Mouse (Mus musculus): ENCODE measurements around the gene Tmem266.

The Tmem266 gene

GRCm38 (mm10) chr9:55402276-55402675 lies 75.6 kb downstream of the Tmem266 start:
- in situ Hi-C loops (cut with MboI, MseI) = no loop called here

- in situ Hi-C loops (cut with MboI, MseI) = no loop called here
Measured at GRCm38 (mm10) chr9:55404256-55404655, 77.5 kb downstream of the Tmem266 start.

- in situ Hi-C loops (cut with MboI, MseI) = no loop called here
Measured at GRCm38 (mm10) chr9:55404976-55405702, 78.4 kb downstream of the Tmem266 start.

- in situ Hi-C loops (cut with MboI, MseI) = no loop called here
Measured at GRCm38 (mm10) chr9:55406773-55407172, 80.1 kb downstream of the Tmem266 start.

- in situ Hi-C loops (cut with MboI, MseI) = no loop called here
Measured at GRCm38 (mm10) chr9:55408851-55409250, 82.1 kb downstream of the Tmem266 start.

- in situ Hi-C loops (cut with MboI, MseI) = loop anchor here (10.0 kb wide), 1 partner anchor 125 kb away; the partner anchor contains the start of gene Isl2
Measured at GRCm38 (mm10) chr9:55409833-55410232, 83.1 kb downstream of the Tmem266 start.

GRCm38 (mm10) chr9:55410430-55410829 lies 83.7 kb downstream of the Tmem266 start:
- in situ Hi-C loops (cut with MboI, MseI) = loop anchor here (10.0 kb wide), 1 partner anchor 124 kb away; the partner anchor contains the start of gene Isl2

GRCm38 (mm10) chr9:55411154-55411553 lies 84.4 kb downstream of the Tmem266 start:
- in situ Hi-C loops (cut with MboI, MseI) = loop anchor here (10.0 kb wide), 1 partner anchor 124 kb away; the partner anchor contains the start of gene Isl2

- in situ Hi-C loops (cut with MboI, MseI) = no loop called here
Measured at GRCm38 (mm10) chr9:55421786-55422185, 95.1 kb downstream of the Tmem266 start.

GRCm38 (mm10) chr9:55423451-55424424 lies 97.0 kb downstream of the Tmem266 start:
- in situ Hi-C loops (cut with MboI, MseI) = no loop called here

GRCm38 (mm10) chr9:55425271-55425810 lies 98.6 kb downstream of the Tmem266 start:
- in situ Hi-C loops (cut with MboI, MseI) = loop anchor here (25.0 kb wide), 1 partner anchor 487 kb away; no protein-coding TSS in a partner anchor

GRCm38 (mm10) chr9:55429242-55429975 lies 102.7 kb downstream of the Tmem266 start:
- in situ Hi-C loops (cut with MboI, MseI) = loop anchor here (25.0 kb wide), 1 partner anchor 483 kb away; no protein-coding TSS in a partner anchor

- in situ Hi-C loops (cut with MboI, MseI) = loop anchor here (25.0 kb wide), 1 partner anchor 482 kb away; no protein-coding TSS in a partner anchor
Measured at GRCm38 (mm10) chr9:55430133-55430532, 103.4 kb downstream of the Tmem266 start.

- in situ Hi-C loops (cut with MboI, MseI) = loop anchor here (25.0 kb wide), 1 partner anchor 480 kb away; no protein-coding TSS in a partner anchor
Measured at GRCm38 (mm10) chr9:55432306-55433289, 105.9 kb downstream of the Tmem266 start.

- in situ Hi-C loops (cut with MboI, MseI) = loop anchor here (25.0 kb wide), 1 partner anchor 478 kb away; no protein-coding TSS in a partner anchor
Measured at GRCm38 (mm10) chr9:55433875-55434274, 107.2 kb downstream of the Tmem266 start.

- in situ Hi-C loops (cut with MboI, MseI) = loop anchor here (25.0 kb wide), 1 partner anchor 474 kb away; no protein-coding TSS in a partner anchor
Measured at GRCm38 (mm10) chr9:55438433-55438832, 111.7 kb downstream of the Tmem266 start.

GRCm38 (mm10) chr9:55439206-55439780 lies 112.6 kb downstream of the Tmem266 start:
- in situ Hi-C loops (cut with MboI, MseI) = loop anchor here (25.0 kb wide), 1 partner anchor 473 kb away; no protein-coding TSS in a partner anchor

- in situ Hi-C loops (cut with MboI, MseI) = loop anchor here (25.0 kb wide), 1 partner anchor 465 kb away; no protein-coding TSS in a partner anchor
Measured at GRCm38 (mm10) chr9:55447509-55447908, 120.8 kb downstream of the Tmem266 start.

GRCm38 (mm10) chr9:55449108-55449507 lies 122.4 kb downstream of the Tmem266 start:
- in situ Hi-C loops (cut with MboI, MseI) = loop anchor here (25.0 kb wide), 1 partner anchor 463 kb away; no protein-coding TSS in a partner anchor

All from T-helper 2 cell (primary cell).